Mouse (Mus musculus) cortical plate, adult 2 months (tissue): Measurements from ENCODE around the gene Zbtb9.

Experiments
- CTCF ChIP-seq: fragments of 200-500 bp; IDR thresholded peaks from 2 replicates; pipeline ENCODE4 v1.5.1; 2011; ENCODE audit warnings: mild to moderate bottlenecking, control low read depth, low read length; ENCODE audit not compliant: insufficient read depth; ENCODE audit errors: extremely low read depth
- POLR2A ChIP-seq: fragments of 200-500 bp; IDR thresholded peaks from 2 replicates; pipeline ENCODE4 v1.6.1; 2011; ENCODE audit warnings: mild to moderate bottlenecking, low read length, control low read depth; ENCODE audit not compliant: insufficient read depth; ENCODE audit errors: extremely low read depth

DNA sequence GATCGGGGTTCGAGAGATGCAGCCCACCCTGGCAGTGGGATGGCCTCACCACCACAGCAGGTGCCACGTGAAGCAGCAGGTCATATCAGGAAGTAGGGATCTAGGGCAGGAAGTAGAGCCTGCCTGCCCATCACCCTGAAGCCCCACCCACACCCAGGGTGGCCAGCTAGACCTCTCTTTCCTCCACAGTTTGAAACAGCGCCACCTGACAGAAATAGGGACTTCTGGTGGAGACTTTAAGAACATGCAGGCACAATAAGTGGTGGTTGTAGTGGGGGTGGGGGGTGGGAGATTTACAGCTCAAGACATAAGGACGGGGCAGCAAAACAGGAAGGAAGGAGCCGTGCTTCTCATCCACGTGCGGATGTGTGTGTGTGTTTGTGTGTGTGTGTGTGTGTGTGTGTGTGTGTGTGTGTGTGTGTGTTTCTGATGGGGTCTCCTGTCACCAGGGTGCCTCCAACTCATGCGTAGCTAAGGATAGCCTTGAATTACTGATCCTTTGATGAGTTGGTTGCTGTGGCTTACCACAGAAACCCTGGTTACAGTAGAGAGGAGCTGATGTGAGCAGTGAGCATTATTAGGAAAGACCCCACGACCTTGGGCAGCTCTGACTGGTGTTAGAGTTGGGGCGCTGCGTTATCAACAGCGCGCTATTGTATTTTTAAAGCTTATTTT lies 39.2 kb downstream of the Zbtb9 start:
- no peak for TF ChIP-seq POLR2A
- TF ChIP-seq CTCF: no peak
